Mouse (Mus musculus): Measurements from ENCODE around the gene Galk1.

GRCm38 (mm10) chr11:116042372-116043138 is 30.0 kb upstream of the Galk1 start:
- no peak for TF ChIP-seq CTCF (IDR thresholded peaks at IDR 0.05; ENCODE audit: control insufficient read depth, insufficient read depth, insufficient read length)
- TF ChIP-seq CEBPB (IDR thresholded peaks at IDR 0.05; ENCODE audit: low read depth), result no peak
- TF ChIP-seq MAX (IDR thresholded peaks at IDR 0.05), result no peak
- TF ChIP-seq USF1 (IDR thresholded peaks at IDR 0.05; ENCODE audit: low read depth), result no peak
- no peak for TF ChIP-seq MYOD1 (IDR thresholded peaks at IDR 0.05; ENCODE audit: control insufficient read depth, insufficient read length, low read depth)
- TF ChIP-seq MYOG (IDR thresholded peaks at IDR 0.05; ENCODE audit: control insufficient read depth, extremely low read depth, insufficient read length), result no peak
